ENCODE assay signal across 19 mouse cellular contexts in genomic region chr5:125378919-125379318, GRCm38 (mm10). TPM values are rescaled to one million over a fixed set of nuclear protein-coding genes. Genes with fewer than 3 reads are reported as not detected.
DNase-seq lines count a peak whose midpoint lies in the region; ATAC-seq and TF ChIP-seq lines count a peak whose summit lies in the region.
"Had no signal": no experiment of that assay in that cellular context is flagged by ENCODE, and none has a peak within 500 bp of the region (broad histone marks: within the 10 kb centered on the region; RNA-seq: fewer than 3 reads in every experiment).

No protein-coding gene starts in this region.

- 71% methylated on average over 5 of the region's 5 CpGs for WGBS in heart, adult 2 months
- 55% methylated on average over 5 of the region's 5 CpGs for WGBS in liver, adult 2 months
- WGBS in liver, embryonic 11.5 days: 79% methylated on average over 5 of the region's 5 CpGs

- no peak overlapping the region for H3K4me3 ChIP-seq in heart, adult 2 months
- no peak overlapping the region for H3K4me3 ChIP-seq in liver, adult 2 months (ENCODE audit: insufficient read depth, low read depth, low read length)
- no peak overlapping the region for H3K4me3 ChIP-seq in liver, embryonic 11.5 days (ENCODE audit: low read depth, low read length)
- H3K4me3 ChIP-seq in C2C12 (ENCODE audit: insufficient read depth, poor library complexity, severe bottlenecking): no peak overlapping the region
- H3K4me3 ChIP-seq: embryonic facial prominence, embryonic 13.5 days; heart, embryonic 10.5 days; hindbrain, embryonic 15.5 days had no signal

- intact Hi-C loops in heart, adult 2 months (cut with DNase I): loop anchor here (2.0 kb wide), 1 partner anchor 82 kb away; no protein-coding TSS in a partner anchor
- intact Hi-C loops in heart, postnatal 25 days (cut with DNase I): no loop called here

- H3K9ac ChIP-seq in heart, adult 2 months (ENCODE audit: low read depth, low read length): no peak overlapping the region
- H3K9ac ChIP-seq in liver, adult 2 months (ENCODE audit: low read depth, low read length): no peak overlapping the region
- H3K9ac ChIP-seq in liver, embryonic 11.5 days (ENCODE audit: low read depth, low read length): no peak overlapping the region
- H3K9ac ChIP-seq: embryonic facial prominence, embryonic 13.5 days; hindbrain, embryonic 15.5 days had no signal

- H3K27ac ChIP-seq in heart, adult 2 months: no peak overlapping the region
- no peak overlapping the region for H3K27ac ChIP-seq in liver, adult 2 months (replicated peaks; ENCODE audit: insufficient read depth, low read depth, low read length)
- H3K27ac ChIP-seq in liver, embryonic 11.5 days (ENCODE audit: low read depth, low read length): no peak overlapping the region
- H3K27ac ChIP-seq: embryonic facial prominence, embryonic 13.5 days; heart, embryonic 10.5 days; hindbrain, embryonic 15.5 days had no signal

- H3K79me3 ChIP-seq in C2C12 (ENCODE audit: low read depth): no peaks in the 10 kb centered on the region

- no peak for DNase-seq in heart, adult 2 months
- no peak for DNase-seq in heart, postnatal 25 days (ENCODE audit: low spot score)
- DNase-seq in liver, adult 2 months (ENCODE audit: extremely low read depth, low read depth, low spot score): no peak
- no peak for DNase-seq in liver, embryonic 11.5 days (ENCODE audit: low spot score)
- DNase-seq in cerebellum, adult 9-10 months: no peak
- DNase-seq: adrenal gland, adult 8-10 months; cerebellum, adult 2 months; heart, postnatal 36 days; kidney, adult 8-10 months; lung, adult 18-20 months; midbrain, embryonic 14.5 days; thymus, postnatal 4 days had no signal

- no peak for TF ChIP-seq EP300 in heart, adult 2 months (IDR thresholded peaks at IDR 0.05; ENCODE audit: insufficient read depth, low read depth, low read length)

- H3K4me2 ChIP-seq in liver, embryonic 11.5 days: no peak overlapping the region
- H3K4me2 ChIP-seq: embryonic facial prominence, embryonic 13.5 days; hindbrain, embryonic 15.5 days had no signal

- no peak for TF ChIP-seq POLR2A in heart, adult 2 months (IDR thresholded peaks at IDR 0.05; ENCODE audit: insufficient read depth, low read depth, low read length)
- TF ChIP-seq POLR2A in liver, adult 2 months (IDR thresholded peaks at IDR 0.05; ENCODE audit: extremely low read depth, insufficient read depth, low read length): no peak

- no peak overlapping the region for H3ac ChIP-seq in C2C12 (ENCODE audit: control insufficient read depth, insufficient read length, low read depth)

- ATAC-seq in liver, embryonic 11.5 days (replicated peaks; ENCODE audit: low FRiP score): no peak
- ATAC-seq in megakaryocyte progenitor cell, adult 5-6 weeks (replicated peaks; ENCODE audit: poor library complexity): peak; percentile 50
- ATAC-seq: forebrain, embryonic 16.5 days had no signal

- peaks cover 3% of the 10 kb centered on the region; the same call in 1 of the 2 replicates for H3K4me1 ChIP-seq in heart, adult 2 months (ENCODE audit: control insufficient read depth, insufficient read depth, low read length)
- H3K4me1 ChIP-seq in liver, adult 2 months (ENCODE audit: control insufficient read depth, insufficient read depth, low read length): no peaks in the 10 kb centered on the region
- H3K4me1 ChIP-seq in liver, embryonic 11.5 days (replicated peaks; ENCODE audit: control insufficient read depth, insufficient read depth, low read length): no peaks in the 10 kb centered on the region
- H3K4me1 ChIP-seq: embryonic facial prominence, embryonic 13.5 days; heart, embryonic 10.5 days had no signal

- no peaks in the 10 kb centered on the region for H3K9me3 ChIP-seq in liver, embryonic 11.5 days (ENCODE audit: control insufficient read depth, low read length)
- H3K9me3 ChIP-seq: embryonic facial prominence, embryonic 13.5 days; heart, embryonic 10.5 days; hindbrain, embryonic 15.5 days had no signal

- TF ChIP-seq CTCF in heart, adult 2 months (IDR thresholded peaks at IDR 0.05): peak; percentile 54
- TF ChIP-seq CTCF in liver, adult 2 months (IDR thresholded peaks at IDR 0.05; ENCODE audit: low read depth, low read length): peak; percentile 20; the same call in 1 of the 2 replicates
- TF ChIP-seq CTCF in C2C12 (IDR thresholded peaks at IDR 0.05; ENCODE audit: control insufficient read depth, insufficient read depth, insufficient read length): peak; percentile 12

- H3K79me2 ChIP-seq in heart, adult 2 months (replicated peaks; ENCODE audit: control insufficient read depth, insufficient read depth, low read length): no peaks in the 10 kb centered on the region
- no peaks in the 10 kb centered on the region for H3K79me2 ChIP-seq in liver, adult 2 months (ENCODE audit: control insufficient read depth, insufficient read depth, low read length)
- H3K79me2 ChIP-seq in C2C12 (ENCODE audit: control insufficient read depth, insufficient read depth): peaks cover under 1% of the 10 kb centered on the region

- no peaks in the 10 kb centered on the region for H3K27me3 ChIP-seq in heart, adult 2 months (ENCODE audit: control insufficient read depth, insufficient read depth, low read length)
- H3K27me3 ChIP-seq in liver, adult 2 months (ENCODE audit: control insufficient read depth, insufficient read depth, low read length): no peaks in the 10 kb centered on the region
- H3K27me3 ChIP-seq in liver, embryonic 11.5 days (replicated peaks; ENCODE audit: control insufficient read depth, insufficient read depth, low read length): no peaks in the 10 kb centered on the region
- H3K27me3 ChIP-seq in C2C12 (ENCODE audit: control insufficient read depth, insufficient read depth, insufficient read length): no peaks in the 10 kb centered on the region
- H3K27me3 ChIP-seq: embryonic facial prominence, embryonic 13.5 days; hindbrain, embryonic 15.5 days had no signal

- H3K36me3 ChIP-seq in heart, adult 2 months (ENCODE audit: control insufficient read depth, insufficient read depth, low read length): peaks cover 11% of the 10 kb centered on the region
- H3K36me3 ChIP-seq in liver, adult 2 months (ENCODE audit: control insufficient read depth, insufficient read depth, low read length): no peaks in the 10 kb centered on the region
- no peaks in the 10 kb centered on the region for H3K36me3 ChIP-seq in liver, embryonic 11.5 days (ENCODE audit: control insufficient read depth, insufficient read depth, low read length)
- no peaks in the 10 kb centered on the region for H3K36me3 ChIP-seq in C2C12 (ENCODE audit: control insufficient read depth, insufficient read depth)
- H3K36me3 ChIP-seq: embryonic facial prominence, embryonic 13.5 days; hindbrain, embryonic 15.5 days had no signal

TF ChIP-seq in C2C12, 6 proteins besides CTCF, POLR2A, EP300 and RAD21:
- TF ChIP-seq MYOD1 (IDR thresholded peaks at IDR 0.05; ENCODE audit: control insufficient read depth, insufficient read length, low read depth) (no peak), CEBPB (IDR thresholded peaks at IDR 0.05; ENCODE audit: low read depth) (no peak)
TF ChIP-seq in C2C12: peak in this region for 0.

RNA-seq across cellular contexts. Expression of gene Gm10382, which starts 10.2 kb away (rescaled TPM):
- total RNA-seq in heart, adult 2 months (2021): under 1 TPM in 1 of 2 experiments, not detected in 1; 0.21 TPM
- polyA plus RNA-seq in heart, adult 2 months (2012; rRNA removed): 0.12 and 0.23 TPM in 2 replicates
- total RNA-seq in heart, postnatal 25 days (2021): under 1 TPM in 1 of 2 experiments, not detected in 1; 0.22 TPM
- 0.13 TPM in 1 of 2 replicates, not detected in the other for total RNA-seq in liver, adult 2 months (2014; rRNA removed)
- 0.16 and 0.24 TPM in 2 replicates for polyA plus RNA-seq in liver, adult 2 months (2012; rRNA removed)
- polyA plus RNA-seq in liver, embryonic 11.5 days (2014; fragmentation: Nextera tagmentation; extraction: Ambion mirVana): 0.18 and 0.34 TPM in 2 replicates
- 2.2 TPM for polyA plus RNA-seq in C2C12 (2012; fragmentation: generic; extraction: Trizol)
- total RNA-seq in megakaryocyte progenitor cell, adult 5-6 weeks (2015): not detected in 2 replicates
- total RNA-seq in megakaryocyte progenitor cell, adult 5-6 weeks (2017): 0.91 and 1.3 TPM in 2 replicates
- total RNA-seq: G1E; heart, postnatal 36 days had no signal

RNA-seq across cellular contexts. Expression of gene Ubc, which starts 11.1 kb away (rescaled TPM):
- 1,000 to 10,000 TPM in 1 of 2 experiments, 100 to 1,000 TPM in 1; 894 to 1,473 TPM for total RNA-seq in heart, adult 2 months (2021)
- polyA plus RNA-seq in heart, adult 2 months (2012; rRNA removed): 664 and 1,033 TPM in 2 replicates
- total RNA-seq in heart, postnatal 25 days (2021): 1,000 to 10,000 TPM in 1 of 2 experiments, 100 to 1,000 TPM in 1; 907 to 1,197 TPM
- 634 and 1,049 TPM in 2 replicates for total RNA-seq in liver, adult 2 months (2014; rRNA removed)
- polyA plus RNA-seq in liver, adult 2 months (2012; rRNA removed): 990 and 1,297 TPM in 2 replicates
- polyA plus RNA-seq in liver, embryonic 11.5 days (2014; fragmentation: Nextera tagmentation; extraction: Ambion mirVana): 772 and 827 TPM in 2 replicates
- polyA plus RNA-seq in C2C12 (2012; fragmentation: generic; extraction: Trizol): 918 TPM
- total RNA-seq in megakaryocyte progenitor cell, adult 5-6 weeks (2015): 172 and 201 TPM in 2 replicates
- total RNA-seq in megakaryocyte progenitor cell, adult 5-6 weeks (2017): 204 and 293 TPM in 2 replicates

RNA-seq across cellular contexts. Expression of gene Scarb1, which starts 38.0 kb away (rescaled TPM):
- 10 to 100 TPM; 23.6 to 27.8 TPM for total RNA-seq in heart, adult 2 months (2021)
- 55.5 and 77.5 TPM in 2 replicates for polyA plus RNA-seq in heart, adult 2 months (2012; rRNA removed)
- total RNA-seq in heart, postnatal 25 days (2021): 10 to 100 TPM; 29.6 to 35.2 TPM
- total RNA-seq in liver, adult 2 months (2014; rRNA removed): 72.4 and 108 TPM in 2 replicates
- 189 and 223 TPM in 2 replicates for polyA plus RNA-seq in liver, adult 2 months (2012; rRNA removed)
- 104 and 108 TPM in 2 replicates for polyA plus RNA-seq in liver, embryonic 11.5 days (2014; fragmentation: Nextera tagmentation; extraction: Ambion mirVana)
- polyA plus RNA-seq in C2C12 (2012; fragmentation: generic; extraction: Trizol): 31.4 TPM
- 58.9 and 60.4 TPM in 2 replicates for total RNA-seq in megakaryocyte progenitor cell, adult 5-6 weeks (2015)
- 52.3 and 59.6 TPM in 2 replicates for total RNA-seq in megakaryocyte progenitor cell, adult 5-6 weeks (2017)

RNA-seq across cellular contexts. Expression of gene Dhx37, which starts 55.0 kb away (rescaled TPM):
- total RNA-seq in heart, adult 2 months (2021): 10 to 100 TPM; 11.1 to 12.4 TPM
- 14.8 and 15.7 TPM in 2 replicates for polyA plus RNA-seq in heart, adult 2 months (2012; rRNA removed)
- total RNA-seq in heart, postnatal 25 days (2021): 10 to 100 TPM; 10.2 to 10.6 TPM
- total RNA-seq in liver, adult 2 months (2014; rRNA removed): 3.8 and 5.6 TPM in 2 replicates
- polyA plus RNA-seq in liver, adult 2 months (2012; rRNA removed): 12.0 and 14.0 TPM in 2 replicates
- 18.5 and 19.4 TPM in 2 replicates for polyA plus RNA-seq in liver, embryonic 11.5 days (2014; fragmentation: Nextera tagmentation; extraction: Ambion mirVana)
- 25.2 TPM for polyA plus RNA-seq in C2C12 (2012; fragmentation: generic; extraction: Trizol)
- total RNA-seq in megakaryocyte progenitor cell, adult 5-6 weeks (2015): 18.9 and 20.0 TPM in 2 replicates
- total RNA-seq in megakaryocyte progenitor cell, adult 5-6 weeks (2017): 47.9 and 56.5 TPM in 2 replicates
